Mouse (Mus musculus) limb, embryonic 12.5 days (tissue): ENCODE measurements around the gene Bicral. TPM values are rescaled to one million over a fixed set of nuclear protein-coding genes. Genes with fewer than 3 reads are reported as not detected.
"Not testable (repeated sequence)": the region's sequence is repeated elsewhere in the genome, so short reads cannot be mapped to it uniquely, and the experiment has no call there.

Source experiments
- ATAC-seq: fragments of 200-750 bp; cut with Nextera tagmentation; 2 replicates; pipeline ENCODE4 v1.8.0; 2017; ENCODE audit warnings: low read depth, moderate TSS enrichment; ENCODE audit not compliant: insufficient number of reproducible peaks, insufficient read depth, low FRiP score, low TSS enrichment
- H3K27ac ChIP-seq: fragments of 300-500 bp; sonication (generic); 2 replicates; pipeline ENCODE4 v1.5.1; 2016; ENCODE audit warnings: mild to moderate bottlenecking, moderate library complexity
- H3K27me3 ChIP-seq: fragments of 300-500 bp; sonication (generic); 2 replicates; pipeline ENCODE4 v1.6.1; 2016; ENCODE audit warnings: mild to moderate bottlenecking, moderate library complexity
- H3K36me3 ChIP-seq: fragments of 300-500 bp; sonication (generic); 2 replicates; pipeline ENCODE4 v1.6.1; 2016; ENCODE audit warnings: mild to moderate bottlenecking, moderate library complexity
- H3K4me1 ChIP-seq: fragments of 300-500 bp; sonication (generic); replicated peaks from 2 replicates; pipeline ENCODE4 v1.6.1; 2016
- H3K4me2 ChIP-seq: fragments of 300-500 bp; sonication (generic); 2 replicates; pipeline ENCODE4 v1.6.1; 2016; ENCODE audit warnings: mild to moderate bottlenecking, moderate library complexity
- H3K4me3 ChIP-seq: fragments of 300-500 bp; sonication (generic); replicated peaks from 2 replicates; pipeline ENCODE4 v1.5.1; 2016; ENCODE audit warnings: mild to moderate bottlenecking
- H3K9ac ChIP-seq: fragments of 300-500 bp; sonication (generic); replicated peaks from 2 replicates; pipeline ENCODE4 v1.6.1; 2016; ENCODE audit warnings: mild to moderate bottlenecking, moderate library complexity
- H3K9me3 ChIP-seq: fragments of 300-500 bp; sonication (generic); 2 replicates; pipeline ENCODE4 v1.6.1; 2016; ENCODE audit warnings: mild to moderate bottlenecking, moderate library complexity
- WGBS: fragments of 180-500 bp; shearing (Covaris S2); methylation state at CpG from one replicate; pipeline ENCODE4 v1.1.7; 2016; 5-methylcytosine and 5-hydroxymethylcytosine counted together
- polyA plus RNA-seq: library from polyadenylated mRNA; unstranded; fragments of >200 nt; fragmentation: Nextera tagmentation; extraction: Ambion mirVana; gene quantifications from 2 replicates; pipeline ENCODE4 v1.2.1, GENCODE M21; 2016

Bicral gene
- polyA plus RNA-seq, 1 experiment from 2014 or later, result 4.8 TPM

DNA sequence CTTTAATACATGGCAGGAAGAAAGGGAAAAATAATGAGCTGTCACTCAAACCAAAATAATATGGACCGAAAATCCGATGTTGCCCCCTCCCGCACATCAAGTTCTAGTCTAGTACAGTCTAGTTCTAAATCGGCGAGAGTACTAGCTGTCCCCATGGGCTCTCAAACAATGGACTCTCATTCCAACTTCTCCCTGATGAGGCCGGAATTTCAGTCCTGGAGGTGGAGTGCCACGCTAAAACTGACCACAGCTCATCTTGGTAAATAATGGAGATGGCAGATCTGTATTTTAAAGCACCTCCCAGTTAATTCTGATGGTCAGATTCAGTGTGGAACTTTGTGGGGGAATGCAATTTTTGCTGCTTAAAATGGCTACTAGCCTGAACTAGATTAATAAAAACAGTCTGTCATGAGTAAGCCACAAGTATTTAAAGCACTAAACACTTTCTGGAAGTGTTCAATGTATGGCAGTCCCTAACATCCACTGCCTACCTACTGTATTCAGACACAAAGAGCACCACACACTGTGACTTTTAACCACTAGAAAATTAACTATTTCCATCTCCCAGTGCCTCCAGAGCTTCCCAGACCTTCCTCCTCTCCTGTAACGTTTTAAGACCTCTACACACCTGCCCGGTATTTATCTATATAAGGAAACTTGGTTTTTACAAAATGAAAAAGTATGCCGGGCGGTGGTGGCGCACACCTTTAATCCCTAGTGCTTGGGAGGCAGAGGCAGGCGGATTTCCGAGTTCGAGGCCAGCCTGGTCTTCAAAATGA is 2.8 kb downstream of the Bicral start:
- ATAC-seq, result no peak
- Histone ChIP-seq H3K36me3 (0 out of 2 replicates have a peak, but pooled peaks cover 5% of the 10 kb centered on the region), H3K4me3 (peak overlapping the region; percentile 100), H3K9me3 (no peaks in the 10 kb centered on the region), H3K4me2 (peak overlapping the region; percentile 76), H3K9ac (peak overlapping the region; percentile 100), H3K27ac (peak overlapping the region; percentile 100), H3K4me1 (peaks cover 35% of the 10 kb centered on the region), H3K27me3 (no peaks in the 10 kb centered on the region)
- WGBS, result 72% methylated on average over 15 of the region's 15 CpGs

DNA sequence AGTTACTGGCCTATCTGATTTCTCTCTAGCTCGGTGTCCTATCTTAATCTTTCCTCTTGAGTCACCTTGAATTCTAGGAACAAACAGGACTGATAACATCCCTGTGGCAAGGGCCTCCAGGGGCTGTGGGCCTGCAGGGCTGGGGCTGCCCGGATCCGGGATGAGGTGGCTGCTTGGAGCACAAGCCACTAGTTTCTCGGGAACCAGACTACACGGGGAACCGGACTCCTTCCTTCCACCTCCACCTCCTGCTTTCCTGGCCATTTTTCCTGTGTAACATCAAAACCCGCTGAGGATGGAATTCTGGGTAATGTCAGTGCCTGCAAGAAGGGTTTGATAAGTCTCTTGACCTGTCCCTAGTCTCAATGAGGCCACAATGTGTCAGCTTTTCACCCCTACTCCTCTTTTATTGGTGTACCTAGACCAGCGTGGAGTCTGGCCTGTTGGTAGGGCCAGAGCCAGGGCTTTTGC is 3.6 kb downstream of the Bicral start:
- ATAC-seq, result no peak
- Histone ChIP-seq H3K4me2 (peak overlapping the region; percentile 76), H3K36me3 (0 out of 2 replicates have a peak, but pooled peaks cover 5% of the 10 kb centered on the region), H3K4me1 (peaks cover 35% of the 10 kb centered on the region), H3K27me3 (no peaks in the 10 kb centered on the region), H3K9ac (no peak overlapping the region; the same call in 1 of the 2 replicates), H3K27ac (peak overlapping the region; percentile 78), H3K9me3 (no peaks in the 10 kb centered on the region), H3K4me3 (0 out of 2 replicates have a peak overlapping the region, but pooled peaks have one; percentile 8)
- WGBS, result 67% methylated on average over 8 of the region's 8 CpGs

GRCm38 (mm10) chr17:46854096-46854495 is 4.2 kb downstream of the Bicral start:
- Histone ChIP-seq H3K4me2 (no peak overlapping the region), H3K4me3 (no peak overlapping the region)
- 89% methylated on average over 7 of the region's 7 CpGs for WGBS

DNA sequence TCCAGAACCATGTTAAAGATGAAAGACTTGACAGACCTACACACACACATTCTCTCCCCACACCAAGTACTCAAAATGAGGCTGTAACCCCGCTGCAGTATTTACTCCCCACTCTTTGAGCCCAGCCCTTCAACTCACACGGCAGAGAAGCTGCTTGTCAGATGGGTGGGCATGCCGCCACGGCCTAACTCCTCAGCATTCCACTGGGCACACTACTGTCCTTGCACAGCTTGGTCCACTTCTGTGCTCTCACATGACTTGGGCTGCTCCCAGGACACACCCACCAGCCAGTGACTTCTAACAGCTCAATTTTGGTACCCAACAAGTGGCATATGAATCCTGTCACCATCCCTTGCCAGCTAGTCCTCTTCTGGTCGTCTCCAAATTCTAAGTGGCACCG is 5.0 kb downstream of the Bicral start:
- no peak overlapping the region for H3K4me3 ChIP-seq
- 43% methylated on average over 6 of the region's 6 CpGs for WGBS
- peaks cover 31% of the 10 kb centered on the region for H3K4me1 ChIP-seq
- H3K36me3 ChIP-seq, result 0 out of 2 replicates have a peak, but pooled peaks cover 5% of the 10 kb centered on the region
- no peaks in the 10 kb centered on the region for H3K27me3 ChIP-seq
- no peak overlapping the region for H3K9ac ChIP-seq
- no peak overlapping the region; the same call in 1 of the 2 replicates for H3K4me2 ChIP-seq
- no peaks in the 10 kb centered on the region for H3K9me3 ChIP-seq
- H3K27ac ChIP-seq, result peak overlapping the region; percentile 64
- no peak for ATAC-seq

More at GRCm38 (mm10) chr17:46854096-46854495, 4.2 kb downstream of the Bicral start:
- Histone ChIP-seq H3K36me3 (0 out of 2 replicates have a peak, but pooled peaks cover 5% of the 10 kb centered on the region), H3K27ac (peak overlapping the region; percentile 78), H3K27me3 (no peaks in the 10 kb centered on the region), H3K4me1 (peaks cover 33% of the 10 kb centered on the region), H3K9ac (no peak overlapping the region), H3K9me3 (no peaks in the 10 kb centered on the region)
- ATAC-seq, result no peak

DNA sequence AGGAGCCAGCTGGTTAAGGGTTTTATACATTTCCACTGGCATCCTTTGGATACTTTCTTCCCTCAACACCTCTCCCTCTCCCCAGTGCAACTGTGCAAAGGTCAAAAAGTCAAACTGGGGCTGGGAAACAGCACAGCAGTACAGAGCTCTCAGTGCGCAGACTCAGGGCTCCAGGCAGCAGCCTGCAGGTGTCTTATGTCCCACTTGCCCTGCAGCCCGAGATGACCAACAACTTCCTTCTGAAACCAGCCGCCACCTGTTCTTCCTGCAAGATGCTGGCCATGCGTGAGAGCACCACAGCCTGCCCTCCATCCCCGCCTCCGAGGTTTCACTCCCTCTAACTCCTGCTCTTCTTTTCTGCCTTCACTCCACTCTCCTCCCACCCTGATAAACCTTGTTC is 5.6 kb downstream of the Bicral start:
- no peaks in the 10 kb centered on the region for H3K9me3 ChIP-seq
- H3K4me1 ChIP-seq, result peaks cover 31% of the 10 kb centered on the region
- peak overlapping the region; percentile 64; the same call in 1 of the 2 replicates for H3K27ac ChIP-seq
- no peaks in the 10 kb centered on the region for H3K27me3 ChIP-seq
- no peak for ATAC-seq
- H3K4me2 ChIP-seq, result no peak overlapping the region
- no peak overlapping the region for H3K9ac ChIP-seq
- 0 out of 2 replicates have a peak, but pooled peaks cover 5% of the 10 kb centered on the region for H3K36me3 ChIP-seq
- H3K4me3 ChIP-seq, result no peak overlapping the region
- WGBS, result 29% methylated on average over 6 of the region's 6 CpGs

DNA sequence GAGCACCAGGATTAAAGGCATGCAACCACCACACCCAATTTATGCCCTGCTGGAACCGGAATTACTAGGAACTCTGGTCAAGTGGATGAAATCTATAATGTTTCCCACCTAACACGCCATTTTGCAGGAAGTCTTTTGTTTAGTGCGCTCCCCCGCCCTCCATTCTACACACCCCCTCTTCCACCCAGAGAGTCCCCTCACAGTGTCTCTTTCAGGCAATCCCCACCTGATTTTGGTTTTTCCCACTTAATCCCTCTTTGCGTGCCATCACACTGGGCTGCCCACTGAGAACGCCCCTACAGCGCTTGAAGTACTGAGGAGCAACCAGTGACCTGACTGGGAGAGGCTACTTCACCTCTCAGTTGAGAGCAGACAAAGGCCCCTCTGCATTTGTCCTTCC is 11.1 kb downstream of the Bicral start:
- Histone ChIP-seq H3K9me3 (no peaks in the 10 kb centered on the region), H3K4me2 (no peak overlapping the region), H3K9ac (no peak overlapping the region), H3K36me3 (no peaks in the 10 kb centered on the region), H3K4me1 (peaks cover 19% of the 10 kb centered on the region; the same call in 1 of the 2 replicates), H3K27me3 (no peaks in the 10 kb centered on the region), H3K4me3 (no peak overlapping the region), H3K27ac (no peak overlapping the region)
- ATAC-seq, result no peak
- WGBS, result 93% methylated on average over 7 of the region's 7 CpGs

GRCm38 (mm10) chr17:46846573-46846972 is 11.7 kb downstream of the Bicral start:
- ATAC-seq, H3K4me2 ChIP-seq: not testable (repeated sequence)
- WGBS, result 94% methylated on average over 18 of the region's 18 CpGs

GRCm38 (mm10) chr17:46845262-46845661 is 13.0 kb downstream of the Bicral start:
- Histone ChIP-seq H3K27ac (no peak overlapping the region), H3K9me3 (no peaks in the 10 kb centered on the region), H3K4me1 (peaks cover 19% of the 10 kb centered on the region; the same call in 1 of the 2 replicates), H3K36me3 (peaks cover 6% of the 10 kb centered on the region; the same call in 1 of the 2 replicates), H3K4me2 (no peak overlapping the region), H3K4me3 (no peak overlapping the region), H3K27me3 (no peaks in the 10 kb centered on the region), H3K9ac (no peak overlapping the region)
- 70% methylated on average over 12 of the region's 12 CpGs for WGBS
- no peak for ATAC-seq

More at GRCm38 (mm10) chr17:46846573-46846972, 11.7 kb downstream of the Bicral start:
- H3K4me3 ChIP-seq, H3K27ac ChIP-seq, H3K27me3 ChIP-seq, H3K9ac ChIP-seq, H3K36me3 ChIP-seq, H3K9me3 ChIP-seq: not testable (repeated sequence)
- peaks cover 19% of the 10 kb centered on the region; the same call in 1 of the 2 replicates for H3K4me1 ChIP-seq

GRCm38 (mm10) chr17:46844811-46845210 is 13.5 kb downstream of the Bicral start:
- peak overlapping the region; percentile 31; the same call in 1 of the 2 replicates for H3K27ac ChIP-seq
- H3K9me3 ChIP-seq, result no peaks in the 10 kb centered on the region
- no peak overlapping the region for H3K4me2 ChIP-seq
- no peak overlapping the region for H3K4me3 ChIP-seq
- peaks cover 8% of the 10 kb centered on the region; the same call in 1 of the 2 replicates for H3K36me3 ChIP-seq
- 28% methylated on average over 10 of the region's 10 CpGs for WGBS
- no peak overlapping the region for H3K9ac ChIP-seq
- H3K27me3 ChIP-seq, result no peaks in the 10 kb centered on the region
- peaks cover 19% of the 10 kb centered on the region; the same call in 1 of the 2 replicates for H3K4me1 ChIP-seq
- no peak for ATAC-seq

DNA sequence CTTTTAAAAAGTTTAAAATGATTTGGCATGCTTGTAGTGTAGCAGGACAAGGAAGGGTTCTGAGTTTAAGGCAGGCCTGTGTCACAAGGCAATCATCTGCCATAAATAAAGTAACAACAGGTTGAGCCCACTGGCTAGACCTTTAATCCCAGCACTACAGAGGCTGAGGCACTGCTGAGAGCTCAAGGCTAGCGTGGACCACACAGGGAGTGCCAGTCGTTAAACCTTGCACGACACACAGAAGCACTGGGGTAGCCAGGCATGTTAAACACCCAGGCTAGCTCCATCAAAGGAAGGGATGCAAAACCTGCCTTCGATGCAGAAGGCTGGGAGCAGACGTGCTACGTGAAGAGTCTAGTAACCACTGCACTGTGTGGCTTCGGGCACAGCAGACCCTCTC is 14.6 kb downstream of the Bicral start:
- no peak for ATAC-seq
- H3K27me3 ChIP-seq, result no peaks in the 10 kb centered on the region
- WGBS, result 19% methylated on average over 7 of the region's 7 CpGs
- no peak overlapping the region for H3K27ac ChIP-seq
- peaks cover 19% of the 10 kb centered on the region; the same call in 1 of the 2 replicates for H3K4me1 ChIP-seq
- H3K36me3 ChIP-seq, result peaks cover 11% of the 10 kb centered on the region; the same call in 1 of the 2 replicates
- H3K9ac ChIP-seq, result no peak overlapping the region
- H3K4me2 ChIP-seq, result no peak overlapping the region
- H3K4me3 ChIP-seq, result no peak overlapping the region
- H3K9me3 ChIP-seq, result no peaks in the 10 kb centered on the region

DNA sequence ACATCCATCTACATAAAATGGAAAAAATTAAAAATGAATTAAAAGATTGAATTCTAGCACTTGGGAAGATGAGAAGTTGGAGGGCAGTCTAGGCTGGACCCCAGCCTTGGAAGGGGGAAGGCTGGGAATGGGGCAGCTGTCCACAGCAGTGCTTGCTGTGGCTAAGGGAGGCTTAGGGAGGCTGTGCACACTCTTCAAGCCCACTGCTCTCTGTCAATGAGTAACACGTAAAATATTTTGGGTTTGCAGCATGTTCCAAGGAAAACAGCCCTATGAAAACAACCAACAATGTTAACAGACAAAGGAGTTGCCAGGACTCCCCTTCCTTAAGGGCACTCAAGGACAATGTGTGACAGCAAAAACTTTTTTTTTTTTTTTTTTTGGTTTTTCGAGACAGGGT is 15.3 kb downstream of the Bicral start:
- Histone ChIP-seq H3K27me3 (no peaks in the 10 kb centered on the region), H3K36me3 (peaks cover 11% of the 10 kb centered on the region; the same call in 1 of the 2 replicates), H3K4me1 (peaks cover 19% of the 10 kb centered on the region; the same call in 1 of the 2 replicates), H3K27ac (no peak overlapping the region), H3K4me2 (no peak overlapping the region), H3K4me3 (no peak overlapping the region), H3K9me3 (no peaks in the 10 kb centered on the region), H3K9ac (no peak overlapping the region)
- ATAC-seq, result no peak
- 71% methylated on average over 2 of the region's 2 CpGs for whole genome bisulfite sequencing
